Mouse (Mus musculus) stomach, embryonic 14.5 days (tissue): ENCODE results near the gene Stx5a. TPM values are rescaled to one million over a fixed set of nuclear protein-coding genes. Genes with fewer than 3 reads are reported as not detected.

Experiments used
- ATAC-seq: fragments of 200-750 bp; cut with Nextera tagmentation; 2 replicates; pipeline ENCODE4 v1.8.0; 2017; ENCODE audit warnings: low read depth, moderate TSS enrichment; ENCODE audit not compliant: insufficient number of reproducible peaks, insufficient read depth, low FRiP score
- H3K27ac ChIP-seq: fragments of 300-500 bp; sonication (generic); 2 replicates; pipeline ENCODE4 v1.5.1; 2014; ENCODE audit warnings: mild to moderate bottlenecking, low read length, moderate library complexity, mixed read lengths
- H3K27me3 ChIP-seq: fragments of 300-500 bp; sonication (generic); 2 replicates; pipeline ENCODE4 v1.6.1; 2014; ENCODE audit warnings: low read length, control low read depth, mixed read lengths; ENCODE audit not compliant: control insufficient read depth, insufficient read depth
- H3K36me3 ChIP-seq: fragments of 300-500 bp; sonication (generic); 2 replicates; pipeline ENCODE4 v1.6.1; 2014; ENCODE audit warnings: mild to moderate bottlenecking, control low read depth, low read length, moderate library complexity, mixed read lengths; ENCODE audit not compliant: control insufficient read depth, insufficient read depth
- H3K4me1 ChIP-seq: fragments of 300-500 bp; sonication (generic); 2 replicates; pipeline ENCODE4 v1.6.1; 2014; ENCODE audit warnings: low read length, control low read depth, mixed read lengths; ENCODE audit not compliant: control insufficient read depth, insufficient read depth
- H3K4me2 ChIP-seq: fragments of 300-500 bp; sonication (generic); replicated peaks from 2 replicates; pipeline ENCODE4 v1.6.1; 2014; ENCODE audit warnings: low read depth, low read length, control low read depth
- H3K4me3 ChIP-seq: fragments of 300-500 bp; sonication (generic); 2 replicates; pipeline ENCODE4 v1.5.1; 2014; ENCODE audit warnings: low read depth, low read length, control low read depth
- H3K9ac ChIP-seq: fragments of 300-500 bp; sonication (generic); replicated peaks from 2 replicates; pipeline ENCODE4 v1.6.1; 2014; ENCODE audit warnings: low read depth, mild to moderate bottlenecking, control low read depth, low read length, moderate library complexity, mixed read lengths
- H3K9me3 ChIP-seq: fragments of 300-500 bp; sonication (generic); 2 replicates; pipeline ENCODE4 v1.6.1; 2016; ENCODE audit warnings: low read depth, low read length, control low read depth; ENCODE audit not compliant: control insufficient read depth
- WGBS: fragments of 180-500 bp; shearing (Covaris S2); extraction: QIAGEN DNeasy Blood & Tissue Kit; methylation state at CpG from one replicate; pipeline ENCODE4 v1.1.7; 2014; 5-methylcytosine and 5-hydroxymethylcytosine counted together
- polyA plus RNA-seq: library from polyadenylated mRNA; unstranded; fragments of >200 nt; fragmentation: Nextera tagmentation; extraction: Ambion mirVana; gene quantifications from 2 replicates; pipeline ENCODE4 v1.2.1, GENCODE M21; 2014

The Stx5a gene
- polyA plus RNA-seq, 1 experiment from 2014 or later: 143 TPM

DNA sequence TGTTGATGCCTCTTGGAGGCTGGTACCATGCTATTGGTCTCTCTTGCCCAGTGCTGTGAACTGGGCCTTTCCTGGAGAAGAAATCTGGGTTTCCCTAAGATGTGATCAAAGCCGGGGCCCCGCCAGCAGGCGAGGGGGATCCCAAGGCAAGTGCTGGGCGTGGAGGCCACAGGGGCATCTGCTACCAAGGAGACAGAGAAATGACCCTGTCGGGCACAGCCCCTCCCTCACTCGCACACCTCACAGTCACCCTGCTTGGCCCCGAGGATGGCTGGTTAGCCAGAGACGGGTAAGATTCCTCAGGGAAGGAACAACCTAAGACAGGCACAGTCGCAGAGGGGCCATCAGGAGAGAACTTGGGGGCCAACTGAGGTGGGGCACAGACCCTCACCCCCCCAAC is 24.3 kb downstream of the Stx5a start:
- Histone ChIP-seq H3K4me2 (no peak overlapping the region), H3K27me3 (no peaks in the 10 kb centered on the region), H3K4me1 (no peaks in the 10 kb centered on the region), H3K9ac (no peak overlapping the region), H3K36me3 (peaks cover 81% of the 10 kb centered on the region), H3K9me3 (peaks cover 10% of the 10 kb centered on the region; the same call in 1 of the 2 replicates), H3K27ac (no peak overlapping the region), H3K4me3 (no peak overlapping the region)
- 96% methylated on average over 9 of the region's 9 CpGs for WGBS
- no peak for ATAC-seq

DNA sequence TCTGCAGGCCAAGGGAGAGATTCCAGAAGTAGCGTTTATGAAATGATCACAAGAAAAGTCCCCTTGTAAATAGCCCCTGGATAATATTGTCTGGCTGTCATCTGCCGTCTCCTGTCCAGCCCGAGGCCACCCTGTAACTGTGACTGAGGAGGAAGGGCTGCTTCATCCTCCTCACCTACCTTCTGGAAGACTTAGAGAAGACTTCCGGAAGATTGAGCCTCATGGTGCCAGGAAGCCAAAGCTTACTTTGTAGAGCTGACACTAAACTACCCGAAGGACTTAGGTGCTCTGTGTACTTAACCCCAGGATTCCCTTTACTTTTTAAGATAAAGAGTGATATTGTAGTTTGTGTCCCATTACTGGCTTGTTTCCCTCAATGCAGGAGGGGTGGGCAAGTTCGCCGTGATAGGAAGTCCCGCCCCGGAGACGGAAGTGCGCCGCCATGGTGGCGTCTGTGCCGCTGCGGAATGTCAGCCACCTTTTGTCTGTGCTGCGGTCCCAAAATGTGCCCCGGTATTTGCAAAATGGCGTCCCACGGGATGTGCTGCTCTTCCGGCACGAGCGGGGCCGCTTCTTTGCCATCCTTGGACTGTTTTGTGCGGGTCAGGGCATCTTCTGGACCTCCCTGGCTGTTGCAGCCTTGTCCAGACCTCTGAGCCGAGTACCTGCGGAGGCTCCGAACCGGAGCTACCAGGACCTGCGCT is 29.5 kb downstream of the Stx5a start, which contains the start of gene Tmem223:
Tmem223 (plus strand) TSS at position 430 of the 704 bp plus-strand sequence.
- H3K36me3 ChIP-seq: peaks cover 51% of the 10 kb centered on the region
- H3K9me3 ChIP-seq: no peaks in the 10 kb centered on the region
- no peaks in the 10 kb centered on the region for H3K27me3 ChIP-seq
- H3K9ac ChIP-seq: peak within 1 kb of the TSS; percentile 89
- 25% methylated on average over 29 of the region's 29 CpGs for WGBS
- ATAC-seq: peak; percentile 48
- H3K4me3 ChIP-seq: peak within 1 kb of the TSS; percentile 76
- H3K27ac ChIP-seq: peak within 1 kb of the TSS; percentile 91
- H3K4me2 ChIP-seq: peak within 1 kb of the TSS; percentile 77
- peaks cover 17% of the 10 kb centered on the region for H3K4me1 ChIP-seq

DNA sequence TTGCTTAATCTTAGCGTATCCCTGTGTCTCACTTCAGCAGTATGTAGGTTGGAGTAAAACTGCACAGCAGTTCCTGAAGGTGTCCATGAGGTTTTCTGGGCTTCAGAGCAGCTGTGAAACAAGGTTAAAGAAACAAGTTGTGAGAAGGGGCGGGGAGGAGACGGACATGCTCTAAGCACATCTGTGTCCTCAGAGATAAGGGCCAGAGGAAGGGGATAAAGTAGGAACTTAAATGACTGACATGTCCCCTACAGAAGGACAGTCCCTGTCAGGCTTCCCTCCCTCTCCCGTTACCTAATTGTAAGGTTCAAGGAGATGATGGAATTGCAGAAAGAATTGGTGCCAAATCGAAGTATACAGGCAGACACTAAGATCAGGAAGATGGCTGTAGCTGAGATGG is 31.8 kb downstream of the Stx5a start:
- no peaks in the 10 kb centered on the region for H3K9me3 ChIP-seq
- H3K27me3 ChIP-seq: no peaks in the 10 kb centered on the region
- H3K27ac ChIP-seq: no peak overlapping the region; the same call in 1 of the 2 replicates
- peaks cover 33% of the 10 kb centered on the region for H3K36me3 ChIP-seq
- ATAC-seq: no peak
- H3K4me3 ChIP-seq: peak overlapping the region; percentile 75
- no peak overlapping the region for H3K9ac ChIP-seq
- 74% methylated on average over 5 of the region's 5 CpGs for WGBS
- peaks cover 19% of the 10 kb centered on the region for H3K4me1 ChIP-seq
- H3K4me2 ChIP-seq: peak overlapping the region; percentile 98

- H3K9ac ChIP-seq: peak overlapping the region; percentile 94
- 58% methylated on average over 6 of the region's 6 CpGs for WGBS
Measured at GRCm38 (mm10) chr19:8773409-8773808, 32.2 kb downstream of the Stx5a start.

DNA sequence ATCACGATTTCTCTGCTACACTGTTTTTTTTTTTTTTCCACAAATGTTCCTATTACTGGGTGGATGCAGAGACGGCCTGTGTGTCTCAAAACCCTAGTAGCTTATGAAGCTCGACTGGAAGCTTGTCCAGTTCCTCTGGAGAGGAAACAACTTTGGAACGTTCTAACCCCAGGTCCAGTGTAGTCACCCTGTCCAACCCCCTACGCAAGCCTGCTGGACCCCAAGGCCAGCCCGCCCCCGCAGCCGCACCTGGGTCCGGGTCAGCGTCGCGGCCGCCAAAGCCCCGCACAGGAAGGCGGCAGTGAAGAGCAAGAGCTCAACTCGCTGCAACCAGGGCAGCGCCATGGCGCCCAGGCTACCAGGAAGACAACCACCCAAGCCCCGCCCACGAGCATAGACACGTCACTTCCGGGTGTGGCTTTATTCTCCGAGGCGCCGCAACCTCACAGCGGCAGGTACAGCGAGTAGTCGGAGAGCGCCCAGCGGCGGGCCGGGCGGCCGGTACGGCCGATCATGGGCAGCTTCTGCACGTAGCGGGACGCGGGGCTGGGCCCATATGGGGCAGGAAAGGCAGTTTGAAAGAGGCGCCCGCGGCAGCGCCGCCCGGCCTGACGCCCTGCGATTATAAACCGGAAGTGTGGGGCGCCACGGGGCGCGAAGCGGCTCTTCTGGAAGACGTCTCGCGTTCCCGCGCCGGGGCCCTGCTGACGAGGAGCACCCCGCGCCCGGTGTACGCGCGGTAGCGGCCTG is 33.0 kb downstream of the Stx5a start, which contains the start of gene Tmem179b:
Tmem179b (minus strand) TSS at position 382 of the 750 bp plus-strand sequence.
- Histone ChIP-seq H3K36me3 (peaks cover 29% of the 10 kb centered on the region), H3K4me2 (peak within 1 kb of the TSS; percentile 98)

More at GRCm38 (mm10) chr19:8773409-8773808, 32.2 kb downstream of the Stx5a start:
- Histone ChIP-seq H3K4me3 (peak overlapping the region; percentile 75), H3K36me3 (peaks cover 33% of the 10 kb centered on the region), H3K27ac (peak overlapping the region; percentile 98), H3K27me3 (no peaks in the 10 kb centered on the region), H3K4me2 (peak overlapping the region; percentile 98), H3K9me3 (no peaks in the 10 kb centered on the region), H3K4me1 (peaks cover 19% of the 10 kb centered on the region)
- no peak for ATAC-seq

GRCm38 (mm10) chr19:8774951-8775421 is 33.8 kb downstream of the Stx5a start:
- H3K4me1 ChIP-seq: peaks cover 19% of the 10 kb centered on the region
- H3K27ac ChIP-seq: peak overlapping the region; percentile 98
- H3K27me3 ChIP-seq: no peaks in the 10 kb centered on the region
- peak; percentile 7; the same call in 1 of the 2 replicates for ATAC-seq
- peak overlapping the region; percentile 75 for H3K4me3 ChIP-seq
- H3K9ac ChIP-seq: peak overlapping the region; percentile 94
- H3K9me3 ChIP-seq: no peaks in the 10 kb centered on the region
- 4% methylated on average over 20 of the region's 20 CpGs for WGBS
- peak overlapping the region; percentile 98 for H3K4me2 ChIP-seq
- H3K36me3 ChIP-seq: peaks cover 22% of the 10 kb centered on the region

More for the DNA sequence above, 33.0 kb downstream of the Stx5a start, which contains the start of gene Tmem179b:
- ATAC-seq: peak; percentile 92
- H3K9ac ChIP-seq: peak within 1 kb of the TSS; percentile 94
- no peaks in the 10 kb centered on the region for H3K27me3 ChIP-seq
- no peaks in the 10 kb centered on the region for H3K9me3 ChIP-seq
- H3K27ac ChIP-seq: peak within 1 kb of the TSS; percentile 98
- H3K4me3 ChIP-seq: peak within 1 kb of the TSS; percentile 75
- WGBS: under 1% methylated on average over 66 of the region's 68 CpGs
- peaks cover 19% of the 10 kb centered on the region for H3K4me1 ChIP-seq

GRCm38 (mm10) chr19:8786008-8786781 is 45.0 kb downstream of the Stx5a start, which contains the start of gene Taf6l:
TSS of gene Taf6l (minus strand) at chr19:8786417.
- H3K9ac ChIP-seq: peak within 1 kb of the TSS; percentile 57
- H3K4me2 ChIP-seq: peak within 1 kb of the TSS; percentile 69
- H3K27ac ChIP-seq: peak within 1 kb of the TSS; percentile 75; the same call in 1 of the 2 replicates
- under 1% methylated on average over 32 of the region's 32 CpGs for WGBS
- ATAC-seq: peak; percentile 100
- H3K4me1 ChIP-seq: 0 out of 2 replicates have a peak, but pooled peaks cover 5% of the 10 kb centered on the region
- no peaks in the 10 kb centered on the region for H3K27me3 ChIP-seq
- peak within 1 kb of the TSS; percentile 65 for H3K4me3 ChIP-seq
- peaks cover 12% of the 10 kb centered on the region; the same call in 1 of the 2 replicates for H3K36me3 ChIP-seq
- no peaks in the 10 kb centered on the region for H3K9me3 ChIP-seq
